Mouse (Mus musculus) embryo, embryonic 10.5 days (tissue): ENCODE measurements at regions not wholly inside any gene's neighbourhood (a gene's known extent, or its start where the extent isn't known, plus 50 kb on each side); places are given as distances from the start of the nearest gene placed in this dataset.
A peak's percentile ranks its signal among the peaks of the same experiment; 100 is the strongest.
"Not testable (repeated sequence)": the region's sequence is repeated elsewhere in the genome, so short reads cannot be mapped to it uniquely, and the experiment has no call there.

Experiments
- DNase-seq: peaks from one replicate; pipeline ENCODE4 v3.0.0-alpha.2; 2015; ENCODE audit warnings: low spot score

DNA sequence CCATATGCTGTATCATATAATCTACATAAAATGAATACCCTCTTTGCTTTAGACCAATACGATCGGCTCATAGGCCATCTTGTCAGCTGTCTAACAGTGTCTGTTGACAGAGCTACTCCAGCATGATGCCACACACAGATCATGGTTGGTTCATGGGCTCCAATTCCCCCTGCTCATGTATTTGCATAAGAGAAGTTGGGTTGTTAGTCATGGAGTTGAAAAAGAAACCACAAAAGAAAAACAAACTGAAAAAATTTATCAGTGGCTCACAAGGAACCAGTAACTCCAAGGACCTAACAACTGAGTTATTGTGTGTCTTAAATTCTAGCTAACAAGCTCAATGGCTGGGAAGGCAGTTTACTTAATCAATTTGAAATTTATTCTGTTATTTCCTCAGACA, 176.1 kb upstream of the Arhgap18 start:
- no peak for DNase-seq

DNA sequence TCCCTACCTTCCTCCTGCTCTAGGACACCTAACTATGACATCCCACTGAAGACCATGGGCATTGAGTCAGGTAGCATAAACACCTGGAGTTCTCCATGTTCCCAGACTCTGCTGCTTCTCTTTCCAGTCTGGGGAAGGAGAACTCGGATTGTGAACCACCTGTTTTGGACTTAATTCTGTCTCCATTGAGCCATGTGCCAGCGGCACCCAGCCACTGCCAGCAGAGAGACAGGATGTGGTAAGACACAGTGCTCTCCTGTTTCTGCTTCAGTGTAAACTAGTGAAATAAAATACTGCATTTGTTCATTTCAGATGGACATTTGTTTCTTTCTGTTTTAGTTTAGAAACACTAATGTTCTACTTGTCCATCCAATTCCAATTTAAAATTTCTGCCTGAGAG, 168.1 kb upstream of the Arhgap18 start:
- DNase-seq, result no peak

DNA sequence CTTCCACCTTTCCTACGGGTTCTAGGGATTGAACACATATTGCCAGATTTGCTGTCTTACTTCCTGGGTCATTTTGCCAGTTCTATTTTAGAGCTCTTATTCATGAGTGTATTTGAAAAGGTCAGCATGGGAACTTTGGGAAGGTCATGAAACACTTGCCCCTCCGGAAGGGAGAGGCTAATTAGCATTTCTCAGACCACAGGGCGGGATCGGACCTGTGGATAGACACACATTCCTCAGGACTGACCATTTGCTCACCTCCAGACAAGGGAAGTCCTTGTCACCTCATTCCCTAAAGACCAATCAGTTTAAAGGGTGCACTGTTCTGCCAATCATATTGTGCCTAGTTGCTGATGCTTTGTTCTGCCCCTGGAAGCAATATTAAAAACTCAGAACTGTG, 146.1 kb upstream of the Arhgap18 start:
- not testable (repeated sequence) for DNase-seq

DNA sequence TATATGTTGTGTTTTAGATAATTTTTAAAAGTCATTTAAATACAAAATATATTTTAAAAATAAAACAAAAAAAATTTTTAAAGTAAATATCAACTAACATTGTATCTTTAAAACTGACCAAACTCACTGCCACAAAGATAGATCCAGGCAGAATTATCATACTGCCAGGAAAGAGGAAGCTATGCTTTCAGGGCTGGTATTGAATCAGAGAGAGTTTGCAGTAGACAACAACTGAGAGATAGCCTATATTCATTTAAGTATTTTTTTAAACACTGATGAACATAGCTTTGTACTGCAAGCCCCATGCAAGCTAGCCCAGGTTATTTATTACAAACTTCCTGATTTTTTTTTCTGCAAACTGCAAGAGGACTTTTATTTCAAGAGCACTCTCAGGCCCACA, 142.0 kb upstream of the Arhgap18 start:
- DNase-seq, result no peak

DNA sequence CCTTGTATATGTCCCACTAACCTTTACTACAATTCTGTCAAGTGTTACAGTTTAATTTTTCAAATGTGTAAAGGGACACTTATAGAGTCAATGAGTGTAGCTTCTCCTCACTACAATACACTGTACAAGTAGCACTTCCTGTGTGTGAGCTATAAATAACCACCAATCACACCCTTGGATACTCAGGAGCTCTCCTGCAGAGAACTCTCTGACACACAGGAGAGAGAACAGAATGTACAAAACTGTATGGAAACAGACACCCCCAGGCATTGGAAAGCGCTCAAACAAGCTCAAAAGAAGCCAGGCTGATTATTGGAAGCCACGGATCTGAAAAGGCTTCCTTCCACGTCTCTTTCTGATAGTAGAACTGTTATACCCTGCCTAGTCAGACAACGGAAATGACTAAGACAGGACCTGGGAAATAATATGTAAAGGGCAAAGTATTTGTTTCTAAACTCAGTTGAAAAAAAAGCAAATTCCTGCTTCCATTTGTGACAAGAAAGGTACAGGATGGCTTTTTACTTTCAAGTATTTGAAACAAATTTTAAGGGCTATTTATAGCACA, 122.9 kb upstream of the Arhgap18 start:
- DNase-seq, result no peak

DNA sequence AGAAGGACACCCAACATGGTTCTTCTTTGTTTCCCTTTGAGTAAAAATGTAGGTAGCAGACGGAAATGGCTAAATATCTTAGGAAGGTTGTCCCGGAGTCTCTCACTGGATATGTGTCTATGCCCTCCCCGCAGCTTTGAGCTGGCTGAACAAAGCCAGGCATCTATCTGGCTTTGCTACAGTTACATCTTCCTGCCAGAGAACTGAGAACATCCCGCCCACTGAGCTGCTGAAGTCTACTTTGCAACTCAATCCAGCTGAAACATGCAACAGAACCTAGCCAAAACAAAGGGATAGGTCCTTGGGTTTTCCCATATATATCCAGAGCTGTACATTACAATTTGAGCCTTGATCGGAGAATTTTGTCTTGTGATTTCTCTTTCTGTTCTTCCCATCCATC, 121.0 kb upstream of the Arhgap18 start:
- DNase-seq, result no peak

DNA sequence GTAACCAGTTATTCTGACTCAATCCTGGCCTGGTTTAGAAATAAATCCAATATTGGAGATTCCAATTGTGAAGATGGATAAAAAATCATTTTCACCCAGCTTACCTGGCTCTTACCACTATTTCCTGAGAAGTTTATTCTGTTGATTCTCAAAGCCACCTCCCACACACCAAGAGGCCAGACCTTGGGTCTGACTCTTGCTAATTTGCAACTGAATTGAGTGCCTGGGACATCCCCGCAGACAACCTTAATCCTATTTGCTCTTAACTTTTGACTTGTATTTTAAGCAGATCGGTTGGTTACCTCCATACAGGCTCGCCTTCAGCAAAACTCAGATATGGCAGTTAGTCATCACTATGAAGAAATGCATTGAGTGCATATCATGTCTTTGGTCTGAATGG, 115.8 kb upstream of the Arhgap18 start:
- no peak for DNase-seq

DNA sequence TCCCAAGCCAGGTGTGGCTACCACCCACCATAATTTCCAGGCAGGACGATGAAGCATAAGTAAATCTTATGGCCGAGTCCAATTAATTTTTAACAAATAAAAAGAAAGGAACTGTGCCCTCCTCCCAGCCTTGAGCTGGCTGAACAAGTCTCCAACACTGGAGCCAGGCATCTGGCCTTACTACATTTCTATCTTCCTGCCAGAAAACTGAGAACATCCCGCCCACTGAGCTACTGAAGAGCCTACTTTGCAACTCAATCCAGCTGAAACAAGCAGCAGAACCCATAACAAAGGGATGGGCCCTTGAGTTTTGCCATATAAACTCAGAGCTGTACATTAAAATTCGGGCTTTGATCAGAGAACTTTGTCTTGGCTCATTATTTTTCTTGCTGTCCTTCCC, 115.2 kb upstream of the Arhgap18 start:
- no peak for DNase-seq

DNA sequence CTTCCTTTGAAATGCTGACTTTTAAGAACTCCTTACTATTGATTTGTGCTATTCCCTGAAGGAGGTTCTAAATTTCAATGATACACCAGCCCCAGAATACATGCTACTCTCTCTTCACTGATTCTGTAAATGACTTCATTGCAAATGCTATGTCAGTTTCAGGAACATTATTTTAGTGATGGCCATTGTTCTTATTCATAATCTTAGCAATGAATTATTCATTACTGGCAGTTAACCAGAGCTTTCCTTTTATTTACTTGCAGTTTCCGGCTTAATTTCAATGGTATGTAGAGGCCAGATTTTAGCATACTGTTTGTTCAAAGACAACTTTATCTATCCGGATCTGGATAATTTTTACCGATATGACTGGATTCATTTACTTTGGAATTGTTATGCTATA, 114.1 kb upstream of the Arhgap18 start:
- DNase-seq, result no peak

DNA sequence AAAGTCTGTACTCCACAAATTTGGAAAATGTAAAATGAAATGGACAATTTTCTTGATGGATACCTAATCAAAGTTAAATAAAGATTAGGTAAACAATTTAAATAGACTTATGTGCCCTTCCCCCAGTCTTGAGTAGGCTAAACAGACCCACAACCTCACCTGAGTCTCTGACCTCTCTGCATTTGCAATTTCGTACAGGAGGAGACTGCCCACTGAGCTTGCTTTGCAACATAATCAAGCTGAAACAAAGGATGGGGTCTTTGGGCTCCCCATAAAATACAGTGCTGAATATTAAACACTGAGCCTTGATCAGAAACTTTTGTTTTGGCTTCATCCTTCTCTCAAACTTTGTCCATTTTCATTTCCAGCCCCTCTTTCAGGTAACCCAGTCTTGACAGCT, 100.1 kb upstream of the Arhgap18 start:
- DNase-seq, result no peak

DNA sequence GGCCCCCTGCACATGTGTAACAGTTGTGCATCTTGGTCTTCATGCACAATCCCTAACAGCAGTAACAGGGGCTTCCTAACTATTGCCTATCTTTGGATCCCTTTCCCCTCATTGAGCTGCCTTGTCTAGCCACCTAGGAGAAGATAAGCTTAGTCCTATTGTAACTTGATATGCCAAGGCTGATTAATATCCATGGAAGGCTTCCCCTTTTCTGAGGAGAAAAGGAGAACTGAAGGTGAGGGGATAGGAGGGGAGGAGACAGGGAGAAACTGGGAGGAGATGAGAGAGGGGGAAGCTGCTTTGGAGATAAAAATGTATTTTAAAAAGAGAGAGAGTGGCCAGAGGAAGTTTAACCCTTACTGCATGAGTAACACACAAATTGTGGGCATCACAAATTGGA, 89.0 kb upstream of the Arhgap18 start:
- DNase-seq, result no peak

DNA sequence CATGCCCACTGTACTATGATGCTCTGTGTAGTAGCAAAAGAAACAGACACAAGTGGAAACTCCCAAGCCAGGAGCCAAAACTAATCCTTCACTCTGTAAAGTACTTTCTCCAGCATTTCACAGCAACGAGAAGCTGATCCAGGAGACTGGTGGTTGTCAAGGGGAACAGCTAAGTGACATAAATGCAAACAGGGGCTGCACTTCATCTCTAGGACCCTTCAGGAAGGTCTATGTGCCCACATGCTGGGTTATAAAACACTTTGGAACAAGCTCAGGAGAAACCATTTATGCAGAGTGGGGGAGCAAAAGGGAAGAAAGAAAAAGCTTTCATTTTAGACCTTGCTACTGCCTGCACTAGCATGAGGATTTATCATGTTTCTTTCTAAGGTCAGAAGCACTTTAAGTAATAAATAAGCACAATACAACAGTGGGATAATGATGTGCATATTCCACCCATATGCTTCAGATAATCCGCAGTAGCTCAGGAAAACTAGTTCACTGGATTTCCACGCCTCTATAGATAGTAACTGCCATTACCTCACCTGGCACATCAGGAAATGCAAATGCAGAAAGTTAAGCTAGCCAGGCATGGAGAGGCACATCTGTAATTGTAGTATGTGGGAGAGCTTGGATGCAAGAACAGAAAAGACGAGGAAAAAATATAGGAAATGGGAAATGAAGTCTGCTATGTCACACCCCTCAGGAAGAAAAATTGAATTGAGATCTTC, 73.6 kb upstream of the Arhgap18 start:
- no peak for DNase-seq

DNA sequence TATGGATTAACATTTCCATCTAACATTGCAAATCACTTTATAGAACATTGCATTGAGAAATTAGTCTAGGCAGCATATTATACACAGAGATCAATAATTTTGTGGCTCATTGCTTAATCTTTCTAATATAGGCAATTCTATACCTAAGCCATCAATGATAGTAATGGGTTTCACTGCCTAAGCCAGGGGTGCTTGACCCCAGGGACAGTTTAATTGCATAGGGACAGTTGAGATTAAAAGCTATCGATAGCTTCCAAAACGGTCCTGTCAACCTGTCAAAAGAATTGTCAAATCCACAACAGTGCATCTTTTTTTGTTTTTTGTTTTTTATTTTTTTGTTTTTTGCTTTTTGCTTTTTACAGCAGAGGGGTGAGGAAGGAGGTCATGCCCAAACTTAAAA, 58.5 kb upstream of the Arhgap18 start:
- DNase-seq, result no peak

DNA sequence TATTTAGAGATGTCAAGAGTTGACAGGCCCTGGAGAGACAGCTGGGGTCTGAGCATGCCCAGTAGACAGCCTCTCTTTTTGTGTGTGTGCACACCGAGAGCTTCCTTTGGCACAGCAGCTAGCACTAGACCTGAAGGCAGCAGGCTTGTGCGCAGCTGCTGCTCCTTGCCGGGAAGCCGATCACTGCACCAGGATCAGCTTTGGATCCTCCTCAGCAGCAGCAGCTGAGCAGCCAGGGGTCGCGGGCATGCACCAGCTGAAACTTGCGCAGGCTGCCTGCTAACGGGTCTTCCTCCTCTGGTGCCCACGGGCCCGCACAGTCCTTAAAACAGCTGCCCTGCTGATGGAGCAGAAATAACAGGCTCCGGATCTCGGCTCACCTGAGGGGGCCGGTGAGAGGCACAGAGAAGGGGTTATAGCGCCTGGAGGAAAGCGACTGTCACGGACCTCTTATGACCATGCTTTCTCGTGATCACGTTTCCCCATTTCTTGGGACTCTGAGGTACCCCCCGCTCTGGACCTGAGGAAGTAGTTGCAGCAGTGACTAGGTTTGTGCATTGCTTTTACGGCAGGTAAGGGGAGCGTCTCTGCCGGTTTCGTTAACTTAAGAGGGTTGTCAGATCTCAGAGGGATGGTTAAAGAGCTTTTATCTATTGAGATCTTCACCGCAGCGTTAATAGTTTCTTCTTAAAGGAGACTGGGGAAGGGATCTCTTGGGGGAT, 57.8 kb upstream of the Arhgap18 start:
- DNase-seq, result peak; percentile 60
